Mouse (Mus musculus) embryonic facial prominence, embryonic 14.5 days (tissue): ENCODE data around the gene Spin4. TPM values are rescaled to one million over a fixed set of nuclear protein-coding genes. Genes with fewer than 3 reads are reported as not detected.

Experiments used
- ATAC-seq: fragments of 200-750 bp; cut with Nextera tagmentation; 2 replicates; pipeline ENCODE4 v1.8.0; 2017; ENCODE audit warnings: low read depth, moderate number of reproducible peaks, moderate TSS enrichment
- DNase-seq: peaks from one replicate; pipeline ENCODE4 v3.0.0-alpha.2; 2015; ENCODE audit warnings: low spot score
- H3K27ac ChIP-seq: fragments of 300-500 bp; sonication (generic); replicated peaks from 2 replicates; pipeline ENCODE4 v1.5.1; 2014; ENCODE audit warnings: low read depth, mild to moderate bottlenecking, low read length, moderate library complexity
- H3K27me3 ChIP-seq: fragments of 300-500 bp; sonication (generic); replicated peaks from 2 replicates; pipeline ENCODE4 v1.6.1; 2014; ENCODE audit warnings: low read length; ENCODE audit not compliant: control insufficient read depth, insufficient read depth
- H3K36me3 ChIP-seq: fragments of 300-500 bp; sonication (generic); 2 replicates; pipeline ENCODE4 v1.6.1; 2014; ENCODE audit warnings: low read length, mixed read lengths; ENCODE audit not compliant: control insufficient read depth, insufficient read depth
- H3K4me1 ChIP-seq: fragments of 300-500 bp; sonication (generic); 2 replicates; pipeline ENCODE4 v1.6.1; 2014; ENCODE audit warnings: antibody characterized with exemption, low read length; ENCODE audit not compliant: control insufficient read depth, insufficient read depth
- H3K4me2 ChIP-seq: fragments of 300-500 bp; sonication (generic); 2 replicates; pipeline ENCODE4 v1.6.1; 2014; ENCODE audit warnings: low read depth, mild to moderate bottlenecking, low read length, moderate library complexity, mixed read lengths
- H3K4me3 ChIP-seq: fragments of 300-500 bp; sonication (generic); 2 replicates; pipeline ENCODE4 v1.5.1; 2014; ENCODE audit warnings: low read depth, mild to moderate bottlenecking, low read length
- H3K9ac ChIP-seq: fragments of 300-500 bp; sonication (generic); 2 replicates; pipeline ENCODE4 v1.6.1; 2014; ENCODE audit warnings: low read depth, mild to moderate bottlenecking, low read length, moderate library complexity, mixed read lengths
- H3K9me3 ChIP-seq: fragments of 300-500 bp; sonication (generic); 2 replicates; pipeline ENCODE4 v1.6.1; 2016; ENCODE audit warnings: low read length; ENCODE audit not compliant: control insufficient read depth
- WGBS: fragments of 180-500 bp; shearing (Covaris S2); extraction: QIAGEN DNeasy Blood & Tissue Kit; methylation state at CpG from one replicate; pipeline ENCODE4 v1.1.7; 2014; 5-methylcytosine and 5-hydroxymethylcytosine counted together
- polyA plus RNA-seq: library from polyadenylated mRNA; unstranded; fragments of >200 nt; fragmentation: Nextera tagmentation; extraction: Ambion mirVana; gene quantifications from 2 replicates; pipeline ENCODE4 v1.2.1, GENCODE M21; 2014

Spin4 gene
- polyA plus RNA-seq, result 12.9 and 13.7 TPM in 2 replicates

DNA sequence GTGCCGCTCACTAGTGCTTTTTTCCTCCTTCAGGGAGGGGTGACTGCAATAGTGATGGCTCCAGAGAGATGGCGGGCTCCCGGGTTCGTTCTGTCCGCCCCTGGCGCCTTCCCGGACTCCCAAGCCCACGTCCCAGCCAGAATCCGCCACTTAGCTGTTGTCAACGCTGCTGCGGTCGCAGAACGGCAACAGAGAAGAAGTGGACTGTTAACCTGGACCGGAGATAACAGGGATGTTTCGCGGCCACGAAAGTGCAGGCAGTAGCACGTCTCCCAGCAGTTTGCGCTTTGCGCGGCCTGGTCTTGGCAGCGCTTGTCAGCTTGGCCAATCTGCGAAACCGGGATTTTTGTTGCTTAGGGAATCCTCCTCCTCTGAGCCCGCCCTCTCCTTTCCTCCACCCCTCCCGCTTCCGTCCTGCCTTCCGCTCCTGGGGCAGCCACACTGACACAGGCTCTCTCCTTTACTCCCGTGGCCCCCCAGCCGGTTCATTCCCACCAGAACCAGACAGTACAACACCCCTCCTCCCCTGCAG lies at the start of gene Spin4:
Gene Spin4, minus strand, starts transcription at position 322 of the 532 bp plus-strand sequence.
- WGBS, result 26% methylated on average over 26 of the region's 30 CpGs
- Histone ChIP-seq H3K36me3 (no peaks in the 10 kb centered on the region), H3K9ac (peak within 1 kb of the TSS; percentile 66), H3K27ac (peak within 1 kb of the TSS; percentile 96), H3K4me1 (no peaks in the 10 kb centered on the region), H3K4me2 (peak within 1 kb of the TSS; percentile 60), H3K9me3 (no peaks in the 10 kb centered on the region), H3K4me3 (peak within 1 kb of the TSS; percentile 54), H3K27me3 (no peaks in the 10 kb centered on the region; the same call in 1 of the 2 replicates)
- DNase-seq, result peak; percentile 94
- peak; percentile 98 for ATAC-seq

DNA sequence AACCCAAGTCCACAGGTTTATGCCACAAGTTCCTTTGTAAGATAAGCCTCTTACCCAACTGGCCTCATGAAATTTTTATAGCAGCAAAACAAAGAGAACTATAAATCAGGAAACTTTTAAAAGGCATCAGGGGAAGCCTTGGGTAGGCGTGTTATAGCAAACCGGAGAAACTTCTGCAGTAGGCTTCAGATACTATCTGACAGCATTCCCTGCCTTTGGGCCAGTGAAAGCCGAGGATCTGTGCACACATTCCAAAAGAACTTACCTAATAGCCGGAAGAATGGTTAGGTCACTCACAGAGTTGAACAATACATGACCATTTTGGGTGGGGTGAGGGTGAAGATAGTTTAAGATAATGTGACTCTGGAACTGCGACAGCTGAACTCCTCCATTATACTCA lies 1.4 kb upstream of the Spin4 start:
- no peaks in the 10 kb centered on the region for H3K4me1 ChIP-seq
- no peak for ATAC-seq
- H3K27ac ChIP-seq, result no peak overlapping the region
- DNase-seq, result no peak
- 73% methylated on average over 5 of the region's 5 CpGs for WGBS
- H3K4me3 ChIP-seq, result no peak overlapping the region
- no peak overlapping the region for H3K4me2 ChIP-seq
- no peaks in the 10 kb centered on the region for H3K9me3 ChIP-seq
- H3K9ac ChIP-seq, result no peak overlapping the region
- H3K36me3 ChIP-seq, result no peaks in the 10 kb centered on the region
- no peaks in the 10 kb centered on the region; the same call in 1 of the 2 replicates for H3K27me3 ChIP-seq

GRCm38 (mm10) chrX:95025779-95026360 lies 612 bp downstream of the Spin4 start:
- Histone ChIP-seq H3K4me1 (no peaks in the 10 kb centered on the region), H3K9ac (peak overlapping the region; percentile 66), H3K27ac (peak overlapping the region; percentile 96), H3K9me3 (no peaks in the 10 kb centered on the region), H3K4me3 (peak overlapping the region; percentile 54), H3K36me3 (no peaks in the 10 kb centered on the region), H3K4me2 (peak overlapping the region; percentile 60), H3K27me3 (no peaks in the 10 kb centered on the region; the same call in 1 of the 2 replicates)
- 27% methylated on average over 23 of the region's 23 CpGs for WGBS
- peak; percentile 38; the same call in 1 of the 2 replicates for ATAC-seq
- peak; percentile 10 for DNase-seq

GRCm38 (mm10) chrX:95012033-95012432 lies 14.4 kb downstream of the Spin4 start:
- Histone ChIP-seq H3K4me3 (no peak overlapping the region), H3K36me3 (no peaks in the 10 kb centered on the region), H3K27ac (no peak overlapping the region), H3K4me2 (no peak overlapping the region), H3K9me3 (no peaks in the 10 kb centered on the region), H3K27me3 (no peaks in the 10 kb centered on the region), H3K9ac (no peak overlapping the region), H3K4me1 (no peaks in the 10 kb centered on the region)
- ATAC-seq (no peak), DNase-seq (peak; percentile 50)
- 23% methylated on average over 4 of the region's 4 CpGs for WGBS

- 93% methylated on average over 11 of the region's 11 CpGs for WGBS
- ATAC-seq (no peak), DNase-seq (no peak)
Measured at GRCm38 (mm10) chrX:94998845-94999244, 27.6 kb downstream of the Spin4 start.

DNA sequence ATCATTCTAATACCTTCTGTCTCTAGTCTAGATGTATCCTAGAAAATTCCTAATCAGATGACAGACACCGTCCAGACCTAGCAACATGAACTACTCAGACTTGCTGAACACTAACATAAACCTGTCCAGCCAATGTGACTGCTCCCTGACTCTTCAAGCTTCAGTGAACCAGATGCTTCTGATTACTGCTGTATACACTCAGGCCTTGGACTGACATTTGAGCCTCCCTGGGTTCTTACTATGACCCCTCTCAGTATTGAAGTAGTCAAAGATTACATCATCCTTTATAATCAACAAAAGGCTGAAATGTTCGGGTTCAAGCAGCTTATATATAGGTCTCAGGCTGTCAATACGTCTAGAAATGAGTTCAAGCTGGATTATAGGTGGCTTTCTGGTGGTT lies 32.4 kb downstream of the Spin4 start:
- Histone ChIP-seq H3K27ac (no peak overlapping the region), H3K36me3 (no peaks in the 10 kb centered on the region), H3K9me3 (0 out of 2 replicates have a peak, but pooled peaks cover 2% of the 10 kb centered on the region), H3K9ac (no peak overlapping the region), H3K27me3 (0 out of 2 replicates have a peak, but pooled peaks cover 7% of the 10 kb centered on the region), H3K4me1 (no peaks in the 10 kb centered on the region), H3K4me3 (no peak overlapping the region), H3K4me2 (no peak overlapping the region)
- DNase-seq, result no peak
- no peak; the same call in 1 of the 2 replicates for ATAC-seq
- WGBS, result 30% methylated on average over 3 of the region's 3 CpGs

More at GRCm38 (mm10) chrX:94998845-94999244, 27.6 kb downstream of the Spin4 start:
- 0 out of 2 replicates have a peak, but pooled peaks cover 2% of the 10 kb centered on the region for H3K9me3 ChIP-seq
- no peak overlapping the region for H3K4me2 ChIP-seq
- 0 out of 2 replicates have a peak, but pooled peaks cover 4% of the 10 kb centered on the region for H3K27me3 ChIP-seq
- no peaks in the 10 kb centered on the region for H3K4me1 ChIP-seq
- no peak overlapping the region for H3K4me3 ChIP-seq
- no peaks in the 10 kb centered on the region for H3K36me3 ChIP-seq
- H3K27ac ChIP-seq, result no peak overlapping the region
- H3K9ac ChIP-seq, result no peak overlapping the region

- no peaks in the 10 kb centered on the region for H3K36me3 ChIP-seq
- ATAC-seq (no peak), DNase-seq (no peak)
- H3K27me3 ChIP-seq, result peaks cover 7% of the 10 kb centered on the region; the same call in 1 of the 2 replicates
- peak overlapping the region; percentile 37 for H3K4me3 ChIP-seq
- no peaks in the 10 kb centered on the region for H3K4me1 ChIP-seq
- no peaks in the 10 kb centered on the region for H3K9me3 ChIP-seq
- no peak overlapping the region for H3K27ac ChIP-seq
- peak overlapping the region; percentile 61; the same call in 1 of the 2 replicates for H3K9ac ChIP-seq
- WGBS, result 63% methylated on average over 2 of the region's 2 CpGs
- peak overlapping the region; percentile 56 for H3K4me2 ChIP-seq
Measured at GRCm38 (mm10) chrX:94990903-94991302, 35.6 kb downstream of the Spin4 start.

DNA sequence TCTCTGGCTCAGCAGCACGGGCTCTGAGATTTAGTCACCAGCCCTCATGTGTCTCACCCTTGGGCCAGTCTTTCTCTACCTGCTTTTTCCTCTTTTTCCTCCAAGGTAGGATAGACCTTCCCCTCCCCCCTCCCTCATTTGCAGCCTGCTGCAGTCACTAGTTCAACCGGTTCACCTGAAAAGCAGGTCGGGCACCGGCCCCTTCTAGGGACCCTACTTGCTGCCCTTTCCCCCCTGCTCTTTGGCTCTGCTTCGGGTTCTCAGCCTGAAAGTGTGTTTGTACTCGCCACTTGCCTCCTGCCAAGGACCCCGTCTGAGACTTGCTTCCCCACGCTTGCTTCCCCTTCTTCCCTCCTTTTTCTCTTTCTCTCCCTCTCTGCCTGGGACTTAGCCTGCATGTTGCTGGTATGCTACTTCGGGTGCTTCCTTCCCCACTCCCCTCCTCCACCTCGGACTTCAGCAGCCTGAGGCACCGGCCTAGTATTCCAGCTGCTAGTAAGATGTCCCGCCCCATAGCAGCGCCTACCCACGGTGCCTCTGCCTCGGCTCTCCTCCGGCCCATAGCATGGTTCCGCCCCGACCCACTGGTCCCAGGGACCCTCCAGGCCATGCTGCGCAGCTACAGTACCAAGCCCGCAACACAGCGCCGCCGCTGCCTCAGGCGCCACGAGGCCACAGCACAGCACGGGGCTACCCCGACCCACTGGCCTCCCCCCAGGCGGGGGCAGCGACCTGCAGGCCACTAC lies 36.2 kb downstream of the Spin4 start:
- H3K9ac ChIP-seq, result peak overlapping the region; percentile 61
- H3K27ac ChIP-seq, result no peak overlapping the region; the same call in 1 of the 2 replicates
- no peaks in the 10 kb centered on the region for H3K4me1 ChIP-seq
- no peaks in the 10 kb centered on the region for H3K9me3 ChIP-seq
- H3K27me3 ChIP-seq, result peaks cover 7% of the 10 kb centered on the region; the same call in 1 of the 2 replicates
- 18% methylated on average over 29 of the region's 29 CpGs for WGBS
- peak; percentile 51 for DNase-seq
- ATAC-seq, result peak; percentile 89
- peak overlapping the region; percentile 37 for H3K4me3 ChIP-seq
- H3K4me2 ChIP-seq, result peak overlapping the region; percentile 56
- H3K36me3 ChIP-seq, result no peaks in the 10 kb centered on the region
